Mouse (Mus musculus): Measurements from ENCODE around the gene Myl6.
A peak's percentile ranks its signal among the peaks of the same experiment; 100 is the strongest.
"Not testable (repeated sequence)": the region's sequence is repeated elsewhere in the genome, so short reads cannot be mapped to it uniquely, and the experiment has no call there.

The Myl6 gene

DNA sequence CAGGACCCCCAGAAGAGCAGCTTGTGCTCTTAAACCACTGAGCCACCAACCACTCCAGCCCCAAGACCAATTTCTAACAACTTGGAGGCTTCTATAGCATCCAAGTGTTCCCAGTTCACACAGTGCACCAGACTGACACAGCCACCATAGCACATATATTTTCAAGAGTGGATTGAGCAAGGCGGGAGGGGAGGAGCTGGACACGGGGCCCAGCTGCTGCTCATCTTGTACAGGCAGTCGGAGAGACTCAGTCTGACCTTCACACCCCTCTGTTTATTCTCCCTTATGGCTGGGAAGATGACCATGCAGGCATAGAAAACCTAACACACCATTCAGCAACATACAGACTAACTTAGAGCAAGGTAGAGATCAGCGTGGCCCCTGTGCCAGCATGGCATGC is 15.9 kb upstream of the Myl6 start:
- DNase-seq (ENCODE audit: low read depth, low spot score): no peak

DNA sequence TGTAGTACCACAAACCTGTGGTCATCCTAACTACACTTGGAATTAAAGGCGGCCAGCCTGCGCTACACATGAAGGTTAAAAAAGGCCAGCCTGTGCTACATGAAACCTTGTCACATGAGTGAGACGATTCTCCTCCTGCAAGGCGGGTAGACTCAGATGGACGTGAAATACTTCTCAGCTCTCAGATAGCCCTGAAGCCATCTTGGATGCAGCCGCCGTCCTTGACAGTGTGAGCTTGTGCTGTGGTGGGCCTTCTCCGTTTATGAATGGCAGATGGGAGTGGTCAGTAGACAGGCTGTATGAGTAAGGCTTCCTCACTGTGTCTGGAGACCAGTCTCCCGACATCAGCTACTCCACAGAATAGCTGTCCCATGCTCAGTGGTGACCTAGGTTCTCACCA is 15.3 kb upstream of the Myl6 start:
- DNase-seq (ENCODE audit: low read depth, low spot score): no peak

DNA sequence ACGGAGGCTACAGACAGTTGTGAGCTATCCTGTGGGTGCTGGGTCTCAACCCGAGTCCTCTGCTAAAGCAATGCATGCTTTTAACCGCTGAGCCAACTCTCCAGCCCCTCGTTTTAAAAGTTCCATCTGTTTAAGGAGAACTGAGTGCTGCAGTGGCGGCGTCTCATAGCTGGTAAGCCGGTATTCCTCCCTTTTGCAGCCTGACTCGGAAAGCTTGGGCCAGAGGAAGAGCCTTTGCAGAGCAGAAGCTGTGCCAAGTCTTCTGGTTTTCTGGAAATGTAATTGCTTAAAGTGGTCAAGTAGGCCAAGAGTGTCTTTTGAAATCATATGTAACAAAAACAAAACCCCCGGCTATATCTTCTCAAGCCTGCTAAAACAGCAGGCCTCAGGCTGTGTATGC is 14.3 kb upstream of the Myl6 start:
- DNase-seq (ENCODE audit: low read depth, low spot score): no peak

DNA sequence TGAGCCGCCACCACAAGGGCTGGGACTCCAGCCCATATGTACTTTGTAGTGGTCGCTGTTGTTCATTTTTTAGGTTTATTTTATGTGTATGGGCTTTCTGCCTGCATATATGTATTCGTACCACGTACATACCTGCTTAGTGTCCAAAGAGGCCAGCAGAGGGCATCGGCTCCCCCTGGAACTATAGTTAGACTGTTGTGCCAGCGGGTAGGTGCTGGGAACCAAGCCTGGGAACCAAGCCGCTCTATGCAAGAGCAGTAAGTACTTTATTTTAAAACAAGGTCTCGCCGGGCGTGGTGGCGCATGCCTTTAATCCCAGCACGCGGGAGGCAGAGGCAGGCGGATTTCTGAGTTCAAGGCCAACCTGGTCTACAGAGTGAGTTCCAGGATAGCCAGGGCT is 12.0 kb upstream of the Myl6 start:
- no peak for DNase-seq (ENCODE audit: low read depth, low spot score)

DNA sequence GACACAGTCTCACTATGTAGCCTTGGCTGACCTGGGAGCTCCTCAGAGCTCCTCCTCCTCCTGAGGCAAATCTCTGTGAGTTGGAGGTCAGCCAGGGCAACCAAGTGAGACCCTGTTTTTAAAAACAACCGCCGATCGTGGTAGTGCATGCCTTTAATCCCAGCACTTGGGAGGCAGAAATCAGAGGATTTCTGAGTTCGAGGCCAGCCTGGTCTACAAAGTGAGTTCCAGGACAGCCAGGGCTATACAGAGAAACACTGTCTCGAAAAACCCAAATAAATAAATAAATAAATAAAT is 11.4 kb upstream of the Myl6 start:
- DNase-seq (ENCODE audit: low read depth, low spot score): not testable (repeated sequence)

GRCm38 (mm10) chr10:128504641-128505370 is 10.9 kb upstream of the Myl6 start:
- peak; percentile 82 for DNase-seq (ENCODE audit: low read depth, low spot score)

- DNase-seq (ENCODE audit: low read depth, low spot score): no peak
These were observed 10.1 kb upstream of the Myl6 start for GRCm38 (mm10) chr10:128504012-128504411.

GRCm38 (mm10) chr10:128503532-128503931 is 9.6 kb upstream of the Myl6 start:
- no peak for DNase-seq (ENCODE audit: low read depth, low spot score)

GRCm38 (mm10) chr10:128502341-128502740 is 8.4 kb upstream of the Myl6 start:
- DNase-seq (ENCODE audit: low read depth, low spot score): no peak

GRCm38 (mm10) chr10:128499116-128499671 is 5.2 kb upstream of the Myl6 start:
- DNase-seq (ENCODE audit: low read depth, low spot score): no peak

DNA sequence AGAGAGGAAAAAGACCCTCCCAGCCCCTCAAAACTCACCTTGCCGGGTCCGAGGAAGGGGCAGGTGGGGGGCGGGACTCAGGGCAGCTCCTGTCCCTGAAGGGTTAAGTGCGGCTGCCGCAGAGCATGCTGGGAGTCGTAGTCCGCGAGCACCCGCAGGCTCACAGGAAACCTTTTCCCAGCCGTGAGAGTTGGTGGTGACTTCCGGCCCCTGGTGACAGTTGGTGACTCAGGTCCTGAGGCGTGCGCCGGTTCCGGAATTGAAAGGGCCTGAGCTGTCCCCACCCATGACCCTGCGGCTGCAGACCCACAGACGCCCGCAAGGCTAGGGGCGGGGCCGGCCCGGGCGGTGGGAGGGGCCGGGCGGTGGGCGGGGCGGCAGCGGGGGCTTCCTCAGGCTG is 4.6 kb upstream of the Myl6 start, which contains the start of gene Myl6b:
TSS of gene Myl6b (minus strand) at position 96 of the 400 bp plus-strand sequence.
- peak; percentile 98 for DNase-seq (ENCODE audit: low read depth, low spot score)

DNA sequence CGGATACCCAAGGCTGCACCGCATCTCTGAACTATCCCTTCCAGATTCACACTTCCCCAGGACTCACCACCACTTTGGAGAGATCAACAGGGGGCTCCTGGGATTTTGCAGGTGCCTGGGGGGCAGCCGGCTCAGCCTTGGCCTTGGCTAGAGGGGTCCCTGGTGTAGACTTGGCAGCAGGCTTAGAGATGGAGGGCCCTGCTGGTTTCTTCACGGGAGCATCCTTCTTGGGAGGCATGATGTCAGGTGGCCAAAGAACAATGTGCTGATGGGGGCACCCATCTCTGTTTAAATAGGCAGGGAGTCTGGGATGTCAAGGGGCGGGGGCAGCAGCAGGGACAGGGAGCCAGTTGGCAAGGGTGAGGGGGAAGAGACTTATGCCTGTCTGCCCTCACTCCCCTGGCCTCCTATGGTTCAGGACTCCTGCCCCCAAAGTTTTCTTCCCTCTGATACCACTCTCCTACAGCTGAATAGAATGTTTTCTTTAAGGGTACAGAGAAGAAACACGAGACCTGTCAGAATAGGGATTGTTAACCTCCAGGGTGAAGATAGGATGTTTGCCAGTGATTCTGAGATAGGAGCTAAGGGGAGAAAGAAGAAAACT is 3.3 kb upstream of the Myl6 start:
- no peak for DNase-seq (ENCODE audit: low read depth, low spot score)

DNA sequence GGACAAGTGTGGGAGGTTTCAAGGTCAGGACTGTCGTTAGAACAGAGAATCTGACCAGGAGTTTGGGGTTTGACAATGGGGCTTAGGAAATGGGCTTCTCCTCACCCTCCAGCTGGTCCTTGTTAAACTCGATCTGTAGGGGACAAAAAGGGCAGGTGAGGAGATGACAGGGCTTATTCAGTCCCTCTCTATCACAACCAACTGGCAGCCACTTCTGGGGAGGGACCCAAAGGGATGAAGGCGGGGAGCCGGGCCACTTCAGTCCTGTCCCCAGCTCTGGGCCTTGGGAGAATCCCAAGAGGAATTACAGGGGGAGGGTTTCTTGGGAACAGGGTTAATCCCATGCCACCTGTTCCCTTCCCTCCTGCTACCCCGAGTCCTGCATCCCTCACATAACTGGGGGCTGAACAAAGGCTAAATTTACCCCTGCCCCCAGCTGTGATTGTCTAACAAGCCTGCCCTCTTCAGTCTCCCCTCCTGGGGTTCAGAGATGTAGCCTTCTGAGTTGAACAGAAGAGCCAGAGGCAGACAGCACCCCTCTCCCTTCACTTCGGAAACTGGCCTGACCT is 2.6 kb upstream of the Myl6 start:
- DNase-seq (ENCODE audit: low read depth, low spot score): no peak

- DNase-seq (ENCODE audit: low read depth, low spot score): no peak
These were observed 2.0 kb upstream of the Myl6 start for GRCm38 (mm10) chr10:128495903-128496302.

GRCm38 (mm10) chr10:128495270-128495669 is 1.3 kb upstream of the Myl6 start:
- peak; percentile 53 for DNase-seq (ENCODE audit: low read depth, low spot score)

GRCm38 (mm10) chr10:128494667-128495245 is 811 bp upstream of the Myl6 start:
- no peak for DNase-seq (ENCODE audit: low read depth, low spot score)

DNA sequence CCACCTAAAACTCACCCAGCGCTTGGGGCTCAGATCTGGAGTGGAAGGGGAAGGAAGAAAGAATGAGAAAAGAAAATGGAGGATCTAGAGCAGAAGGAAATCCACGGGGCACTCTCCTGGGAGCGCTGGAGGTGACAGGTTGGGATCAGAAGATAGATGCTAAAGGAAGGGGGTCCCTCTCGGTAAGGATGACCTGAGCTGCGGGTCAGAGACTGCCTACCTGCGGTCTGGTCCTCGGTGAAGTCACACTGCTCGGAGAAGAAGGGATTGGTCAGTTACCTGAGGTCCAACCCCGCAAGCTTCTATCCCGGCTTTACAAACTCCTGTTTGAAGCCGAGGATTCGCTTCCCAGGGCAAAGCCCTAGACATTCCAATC is 638 bp downstream of the Myl6 start:
- peak; percentile 56 for DNase-seq (ENCODE audit: low read depth, low spot score)

GRCm38 (mm10) chr10:128492633-128493311 is 1.2 kb downstream of the Myl6 start:
- peak; percentile 57 for DNase-seq (ENCODE audit: low read depth, low spot score)

DNA sequence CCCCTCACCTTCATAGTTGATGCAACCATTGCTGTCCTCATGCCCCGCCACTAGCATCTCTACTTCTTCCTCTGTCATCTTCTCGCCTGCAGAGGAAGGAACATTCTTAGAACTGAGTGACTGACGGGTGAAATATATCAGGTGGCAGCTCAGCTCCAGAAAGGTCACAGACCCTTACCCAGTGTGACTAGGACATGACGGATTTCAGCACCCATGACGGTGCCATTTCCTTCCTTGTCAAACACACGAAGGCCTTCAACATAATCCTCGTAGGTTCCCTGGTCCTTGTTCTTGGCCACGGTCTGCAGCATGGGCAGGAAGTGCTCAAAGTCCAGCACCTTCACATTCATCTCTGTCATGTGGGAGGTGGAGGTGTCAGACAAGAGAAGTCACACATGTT is 1.9 kb downstream of the Myl6 start:
- DNase-seq (ENCODE audit: low read depth, low spot score): peak; percentile 44

DNA sequence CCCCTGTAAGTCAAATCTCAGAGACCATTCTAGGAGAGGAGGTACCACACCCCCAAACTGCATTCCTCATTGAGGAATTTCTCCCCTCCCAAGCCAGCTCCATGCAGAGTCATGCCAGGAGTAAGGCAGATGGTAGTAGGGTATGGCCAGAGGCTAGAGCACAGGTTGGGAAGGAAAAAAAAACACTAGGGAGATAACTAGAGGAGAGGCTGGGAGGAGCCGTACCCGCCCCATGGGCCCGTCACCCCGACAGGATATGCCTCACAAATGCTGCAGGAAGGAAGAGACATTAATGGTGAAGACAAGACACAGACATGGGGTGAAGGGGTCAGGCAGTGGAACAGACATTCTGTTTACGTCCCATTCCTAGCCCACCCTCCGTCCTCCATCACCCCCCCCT is 2.5 kb downstream of the Myl6 start:
- DNase-seq (ENCODE audit: low read depth, low spot score): peak; percentile 51

DNA sequence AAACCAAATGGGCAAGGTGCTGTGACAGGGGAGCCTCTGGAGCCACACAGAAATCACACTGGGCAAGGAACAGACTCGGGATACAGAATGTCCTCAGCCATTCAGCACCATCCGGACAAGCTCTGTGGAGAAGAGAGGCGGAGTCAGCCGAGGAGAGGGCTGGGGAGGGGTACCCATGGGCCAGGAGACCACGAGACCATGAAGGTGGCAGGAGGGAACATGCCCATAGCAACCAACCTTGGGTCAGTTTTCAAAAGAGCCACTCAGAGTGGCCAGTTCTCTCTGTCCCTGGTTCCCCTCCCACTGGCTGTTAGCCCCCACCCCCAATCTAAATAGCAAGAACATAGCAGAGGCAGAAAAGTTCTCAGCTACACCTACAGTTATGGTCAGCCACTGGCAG is 3.0 kb downstream of the Myl6 start:
- DNase-seq (ENCODE audit: low read depth, low spot score): no peak

- DNase-seq (ENCODE audit: low read depth, low spot score): no peak
These were observed 3.7 kb downstream of the Myl6 start for GRCm38 (mm10) chr10:128490232-128490631.

Data from CD4-positive helper T cell, adult 2 months (primary cell).